Mouse (Mus musculus): ENCODE results near the gene Stpg4. TPM values are rescaled to one million over a fixed set of nuclear protein-coding genes. Genes with fewer than 3 reads are reported as not detected.

The Stpg4 gene
- polyA plus RNA-seq, 1 experiment from 2014 or later, result 0.54 TPM

- Histone ChIP-seq H3K4me1 (no peaks in the 10 kb centered on the region), H3K9me3 (no peaks in the 10 kb centered on the region), H3K36me3 (replicated peaks) (no peaks in the 10 kb centered on the region), H3K4me2 (no peak overlapping the region), H3K27ac (no peak overlapping the region), H3K4me3 (no peak overlapping the region), H3K9ac (no peak overlapping the region), H3K27me3 (replicated peaks) (no peaks in the 10 kb centered on the region)
- WGBS, result 79% methylated on average over 4 of the region's 4 CpGs
- no peak for ATAC-seq (replicated peaks)
Observed at GRCm38 (mm10) chr17:87403462-87403861, 24.1 kb downstream of the Stpg4 start.

GRCm38 (mm10) chr17:87402444-87402843, 25.1 kb downstream of the Stpg4 start:
- Histone ChIP-seq H3K27me3 (replicated peaks) (no peaks in the 10 kb centered on the region), H3K4me2 (no peak overlapping the region), H3K4me3 (no peak overlapping the region), H3K36me3 (replicated peaks) (no peaks in the 10 kb centered on the region), H3K9me3 (no peaks in the 10 kb centered on the region), H3K4me1 (no peaks in the 10 kb centered on the region), H3K9ac (no peak overlapping the region), H3K27ac (no peak overlapping the region)
- ATAC-seq (replicated peaks), result no peak
- 89% methylated on average over 11 of the region's 11 CpGs for WGBS

GRCm38 (mm10) chr17:87397088-87397487, 30.5 kb downstream of the Stpg4 start:
- Histone ChIP-seq H3K9ac (no peak overlapping the region), H3K27ac (no peak overlapping the region), H3K4me3 (no peak overlapping the region), H3K9me3 (no peaks in the 10 kb centered on the region), H3K4me2 (no peak overlapping the region), H3K4me1 (no peaks in the 10 kb centered on the region), H3K36me3 (replicated peaks) (no peaks in the 10 kb centered on the region), H3K27me3 (replicated peaks) (no peaks in the 10 kb centered on the region)
- 78% methylated on average over 11 of the region's 11 CpGs for WGBS
- no peak for ATAC-seq (replicated peaks)

DNA sequence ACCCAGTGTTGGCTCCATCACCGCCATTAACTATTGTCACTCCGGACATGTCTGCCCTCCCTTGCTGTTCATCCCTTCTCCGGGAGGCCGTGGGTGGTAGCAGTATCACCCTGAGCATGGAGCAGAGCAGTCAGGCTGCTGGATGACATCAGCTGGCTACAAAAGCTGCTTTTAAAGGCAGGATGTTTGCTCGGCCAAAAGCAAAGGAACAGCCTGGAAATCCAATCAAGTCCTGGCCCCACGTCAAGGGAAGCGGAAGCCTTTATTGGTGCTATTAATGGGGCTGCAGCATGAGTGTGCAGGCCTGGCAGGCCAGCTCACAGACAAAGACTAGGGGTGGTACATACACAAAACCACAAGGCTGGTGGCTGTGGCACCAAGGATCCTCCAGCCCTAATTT, 36.3 kb downstream of the Stpg4 start:
- 59% methylated on average over 7 of the region's 7 CpGs for WGBS
- no peak for ATAC-seq (replicated peaks)
- Histone ChIP-seq H3K9me3 (no peaks in the 10 kb centered on the region), H3K27ac (no peak overlapping the region), H3K4me1 (no peaks in the 10 kb centered on the region), H3K36me3 (replicated peaks) (no peaks in the 10 kb centered on the region), H3K9ac (no peak overlapping the region), H3K4me2 (no peak overlapping the region), H3K27me3 (replicated peaks) (no peaks in the 10 kb centered on the region), H3K4me3 (no peak overlapping the region)

DNA sequence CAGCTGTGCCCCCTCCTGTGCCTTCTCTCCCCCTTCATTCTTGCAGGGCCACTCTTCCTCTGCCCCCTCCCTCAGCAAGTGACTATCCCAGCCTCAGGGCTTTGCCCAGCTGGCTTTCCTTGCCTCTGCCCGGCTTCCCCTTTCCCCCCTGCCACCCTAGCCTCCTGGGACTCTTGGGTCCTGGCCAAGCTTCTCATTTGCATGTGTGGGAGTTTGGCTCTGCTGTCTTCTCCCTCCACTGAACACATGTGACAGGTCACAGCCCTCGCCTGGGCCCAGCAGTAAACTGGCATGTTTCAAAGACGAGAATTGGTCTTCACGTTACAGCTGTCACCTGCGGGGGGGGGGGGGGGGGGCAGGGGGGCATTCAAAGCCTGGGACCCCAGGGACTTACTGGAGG, 40.5 kb downstream of the Stpg4 start:
- no peaks in the 10 kb centered on the region for H3K9me3 ChIP-seq
- no peak overlapping the region for H3K4me3 ChIP-seq
- H3K27me3 ChIP-seq (replicated peaks), result no peaks in the 10 kb centered on the region
- no peaks in the 10 kb centered on the region for H3K36me3 ChIP-seq (replicated peaks)
- H3K9ac ChIP-seq, result no peak overlapping the region
- no peak overlapping the region for H3K4me2 ChIP-seq
- no peaks in the 10 kb centered on the region for H3K4me1 ChIP-seq
- 29% methylated on average over 5 of the region's 5 CpGs for WGBS
- ATAC-seq (replicated peaks), result peak; percentile 44; the same call in 1 of the 2 replicates
- H3K27ac ChIP-seq, result no peak overlapping the region

GRCm38 (mm10) chr17:87385835-87386234, 41.7 kb downstream of the Stpg4 start:
- WGBS, result 79% methylated on average over 3 of the region's 3 CpGs
- no peak for ATAC-seq (replicated peaks)
- Histone ChIP-seq H3K9ac (no peak overlapping the region), H3K36me3 (replicated peaks) (no peaks in the 10 kb centered on the region), H3K27me3 (replicated peaks) (no peaks in the 10 kb centered on the region), H3K9me3 (no peaks in the 10 kb centered on the region), H3K4me1 (0 out of 2 replicates have a peak, but pooled peaks cover 1% of the 10 kb centered on the region), H3K4me2 (no peak overlapping the region), H3K4me3 (no peak overlapping the region), H3K27ac (no peak overlapping the region)

DNA sequence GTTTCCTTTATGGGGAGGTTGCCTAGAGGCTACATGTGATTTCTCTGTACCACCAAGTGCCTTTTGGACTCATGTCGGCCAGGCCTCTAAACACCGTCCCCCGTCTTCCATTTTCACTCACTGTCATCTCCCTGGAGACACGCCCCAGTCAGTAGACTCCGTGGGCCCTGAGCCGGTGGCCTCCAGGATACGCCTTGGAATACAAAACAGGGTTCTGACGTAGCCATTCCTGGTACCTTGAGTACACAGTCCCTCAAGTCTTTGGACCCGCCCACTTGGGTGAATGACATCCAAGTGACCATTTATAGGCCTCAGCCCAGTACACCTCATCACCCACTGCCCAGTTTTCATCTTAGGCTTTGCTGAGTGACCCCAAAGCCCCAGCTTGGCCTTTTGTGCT, 46.9 kb downstream of the Stpg4 start:
- Histone ChIP-seq H3K9me3 (no peaks in the 10 kb centered on the region), H3K27me3 (replicated peaks) (no peaks in the 10 kb centered on the region), H3K9ac (no peak overlapping the region), H3K36me3 (replicated peaks) (no peaks in the 10 kb centered on the region), H3K4me1 (peaks cover 36% of the 10 kb centered on the region), H3K4me2 (no peak overlapping the region), H3K4me3 (no peak overlapping the region), H3K27ac (no peak overlapping the region)
- ATAC-seq (replicated peaks), result no peak
- 78% methylated on average over 9 of the region's 9 CpGs for WGBS

DNA sequence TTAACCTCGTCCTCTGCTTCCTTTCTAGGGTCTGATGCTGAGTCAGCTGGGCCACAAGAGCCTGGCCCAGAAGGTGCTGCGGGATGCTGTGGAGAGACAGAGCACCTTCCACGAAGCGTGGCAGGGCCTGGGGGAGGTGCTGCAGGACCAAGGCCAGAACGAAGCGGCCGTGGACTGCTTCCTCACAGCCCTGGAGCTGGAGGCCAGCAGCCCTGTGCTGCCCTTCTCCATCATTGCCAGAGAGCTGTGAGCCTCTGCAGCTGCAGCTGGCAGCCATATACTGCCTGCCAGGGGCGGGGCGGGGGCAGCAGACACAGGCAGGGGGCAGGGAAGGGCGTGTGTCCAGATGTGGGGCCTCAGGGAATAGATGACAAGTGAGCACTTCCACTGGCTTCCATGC, 47.7 kb downstream of the Stpg4 start:
- H3K9me3 ChIP-seq, result no peaks in the 10 kb centered on the region
- no peaks in the 10 kb centered on the region for H3K27me3 ChIP-seq (replicated peaks)
- H3K4me2 ChIP-seq, result no peak overlapping the region
- peaks cover 36% of the 10 kb centered on the region for H3K4me1 ChIP-seq
- H3K36me3 ChIP-seq (replicated peaks), result no peaks in the 10 kb centered on the region
- WGBS, result 47% methylated on average over 10 of the region's 10 CpGs
- 0 out of 2 replicates have a peak overlapping the region, but pooled peaks have one; percentile 39 for H3K27ac ChIP-seq
- no peak overlapping the region for H3K4me3 ChIP-seq
- no peak for ATAC-seq (replicated peaks)
- H3K9ac ChIP-seq, result no peak overlapping the region

- 56% methylated on average over 11 of the region's 11 CpGs for WGBS
- peaks cover 36% of the 10 kb centered on the region for H3K4me1 ChIP-seq
- no peak overlapping the region for H3K9ac ChIP-seq
Observed at GRCm38 (mm10) chr17:87379160-87379624, 48.3 kb downstream of the Stpg4 start.

GRCm38 (mm10) chr17:87378354-87379159, 49.0 kb downstream of the Stpg4 start:
- Histone ChIP-seq H3K9ac (no peak overlapping the region), H3K4me2 (peak overlapping the region; percentile 19; the same call in 1 of the 2 replicates), H3K27ac (peak overlapping the region; percentile 77), H3K4me3 (no peak overlapping the region), H3K4me1 (peaks cover 36% of the 10 kb centered on the region), H3K36me3 (replicated peaks) (no peaks in the 10 kb centered on the region), H3K27me3 (replicated peaks) (no peaks in the 10 kb centered on the region), H3K9me3 (no peaks in the 10 kb centered on the region)
- peak; percentile 74 for ATAC-seq (replicated peaks)
- 25% methylated on average over 16 of the region's 16 CpGs for WGBS

More at GRCm38 (mm10) chr17:87379160-87379624, 48.3 kb downstream of the Stpg4 start:
- Histone ChIP-seq H3K9me3 (no peaks in the 10 kb centered on the region), H3K4me2 (peak overlapping the region; percentile 19; the same call in 1 of the 2 replicates), H3K36me3 (replicated peaks) (no peaks in the 10 kb centered on the region), H3K4me3 (no peak overlapping the region), H3K27ac (peak overlapping the region; percentile 77), H3K27me3 (replicated peaks) (no peaks in the 10 kb centered on the region)
- peak; percentile 28; the same call in 1 of the 2 replicates for ATAC-seq (replicated peaks)

DNA sequence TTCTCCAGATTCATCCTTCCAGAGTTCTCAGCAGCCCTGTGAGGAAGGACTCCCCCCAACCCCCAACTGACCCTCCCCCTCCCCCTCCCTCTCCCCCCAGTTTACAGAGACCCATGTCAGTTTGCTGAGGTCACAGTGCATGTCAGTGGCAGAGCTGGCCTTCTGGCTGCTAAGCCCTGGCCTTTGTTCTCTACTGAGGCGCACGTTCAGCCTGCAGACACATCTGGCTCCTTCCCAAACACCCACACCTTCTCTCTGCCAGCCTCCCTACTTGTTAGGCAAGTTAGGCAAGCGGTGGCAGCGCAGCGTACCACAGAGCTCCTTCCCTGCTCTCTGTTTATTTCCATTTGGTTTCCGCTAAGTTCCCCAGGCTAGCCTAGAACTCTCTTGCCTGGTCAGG, 50.0 kb downstream of the Stpg4 start:
- ATAC-seq (replicated peaks), result no peak

GRCm38 (mm10) chr17:87376831-87377471, 50.6 kb downstream of the Stpg4 start:
- peaks cover 50% of the 10 kb centered on the region for H3K4me1 ChIP-seq
- H3K4me3 ChIP-seq, result no peak overlapping the region
- H3K27me3 ChIP-seq (replicated peaks), result no peaks in the 10 kb centered on the region
- H3K36me3 ChIP-seq (replicated peaks), result no peaks in the 10 kb centered on the region
- no peaks in the 10 kb centered on the region for H3K9me3 ChIP-seq
- 90% methylated on average over 6 of the region's 6 CpGs for WGBS
- H3K27ac ChIP-seq, result no peak overlapping the region
- ATAC-seq (replicated peaks), result no peak
- no peak overlapping the region for H3K9ac ChIP-seq
- no peak overlapping the region for H3K4me2 ChIP-seq

More for the DNA sequence above, 50.0 kb downstream of the Stpg4 start:
- H3K9me3 ChIP-seq, result no peaks in the 10 kb centered on the region
- no peak overlapping the region for H3K9ac ChIP-seq
- WGBS, result 57% methylated on average over 6 of the region's 6 CpGs
- H3K4me1 ChIP-seq, result peaks cover 44% of the 10 kb centered on the region
- no peak overlapping the region for H3K4me2 ChIP-seq
- no peaks in the 10 kb centered on the region for H3K36me3 ChIP-seq (replicated peaks)
- no peaks in the 10 kb centered on the region for H3K27me3 ChIP-seq (replicated peaks)
- H3K27ac ChIP-seq, result peak overlapping the region; percentile 77; the same call in 1 of the 2 replicates
- no peak overlapping the region for H3K4me3 ChIP-seq
